Mouse (Mus musculus) limb, embryonic 15.5 days (tissue): ENCODE results near the gene 4930595D18Rik. TPM values are rescaled to one million over a fixed set of nuclear protein-coding genes. Genes with fewer than 3 reads are reported as not detected.

Experiments
- ATAC-seq: fragments of 200-750 bp; cut with Nextera tagmentation; 2 replicates; pipeline ENCODE4 v1.8.0; 2017; ENCODE audit warnings: low read depth, moderate TSS enrichment; ENCODE audit not compliant: insufficient number of reproducible peaks, low FRiP score, low TSS enrichment
- H3K27ac ChIP-seq: fragments of 300-500 bp; sonication (generic); 2 replicates; pipeline ENCODE4 v1.5.1; 2015; ENCODE audit warnings: moderate library complexity, mild to moderate bottlenecking, inconsistent platforms
- H3K27me3 ChIP-seq: fragments of 300-500 bp; sonication (generic); 2 replicates; pipeline ENCODE4 v1.6.1; 2015; ENCODE audit warnings: inconsistent platforms
- H3K36me3 ChIP-seq: fragments of 300-500 bp; sonication (generic); 2 replicates; pipeline ENCODE4 v1.6.1; 2015; ENCODE audit warnings: inconsistent platforms
- H3K4me1 ChIP-seq: fragments of 300-500 bp; sonication (generic); 2 replicates; pipeline ENCODE4 v1.6.1; 2015; ENCODE audit warnings: inconsistent platforms
- H3K4me2 ChIP-seq: fragments of 300-500 bp; sonication (generic); 2 replicates; pipeline ENCODE4 v1.6.1; 2015; ENCODE audit warnings: mild to moderate bottlenecking, inconsistent platforms
- H3K4me3 ChIP-seq: fragments of 300-500 bp; sonication (generic); 2 replicates; pipeline ENCODE4 v1.5.1; 2015; ENCODE audit warnings: mild to moderate bottlenecking, inconsistent platforms
- H3K9ac ChIP-seq: fragments of 300-500 bp; sonication (generic); 2 replicates; pipeline ENCODE4 v1.6.1; 2015; ENCODE audit warnings: inconsistent platforms
- H3K9me3 ChIP-seq: fragments of 300-500 bp; sonication (generic); 2 replicates; pipeline ENCODE4 v1.6.1; 2016; ENCODE audit warnings: inconsistent platforms
- WGBS: fragments of 180-500 bp; shearing (Covaris S2); methylation state at CpG from one replicate; pipeline ENCODE4 v1.1.7; 2015; 5-methylcytosine and 5-hydroxymethylcytosine counted together
- polyA plus RNA-seq: library from polyadenylated mRNA; unstranded; fragments of >200 nt; fragmentation: Nextera tagmentation; extraction: Ambion mirVana; gene quantifications from 2 replicates; pipeline ENCODE4 v1.2.1, GENCODE M21; 2015

4930595D18Rik gene
- polyA plus RNA-seq, 1 experiment from 2014 or later = not detected

DNA sequence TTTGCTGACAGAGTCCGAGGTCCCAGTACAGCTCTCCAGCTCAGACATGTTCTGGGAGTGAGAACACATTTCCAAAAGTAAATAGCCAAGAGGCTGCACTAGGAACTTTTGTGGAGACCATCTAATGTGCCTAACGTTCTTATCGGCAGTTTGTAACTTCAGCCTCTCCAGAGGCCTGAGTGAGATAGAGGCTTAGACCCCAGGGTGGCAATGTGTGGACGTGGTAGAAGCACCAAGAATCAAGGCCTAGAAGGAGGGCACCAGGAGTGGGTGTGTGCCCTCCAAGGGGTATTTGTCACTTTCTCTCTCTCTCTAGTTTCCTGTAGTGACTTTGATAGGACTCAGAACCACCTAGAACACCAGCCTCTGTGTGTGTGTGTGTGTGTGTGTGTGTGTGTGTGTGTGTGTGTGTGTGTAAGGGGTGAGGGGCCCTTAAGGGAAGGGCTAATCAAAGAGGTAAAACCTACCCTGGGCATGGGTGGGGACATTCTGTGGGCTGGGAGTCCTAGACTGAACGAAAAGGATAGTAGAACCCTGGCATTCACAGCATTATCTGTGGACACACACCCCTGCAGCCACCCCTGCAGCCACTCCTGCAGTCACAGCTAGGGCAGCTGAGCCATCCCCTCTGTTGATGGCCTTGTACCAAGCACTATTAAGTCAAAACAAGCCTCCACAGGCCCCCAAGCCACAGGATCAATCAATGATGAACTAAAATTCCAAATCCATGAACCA is 32.7 kb downstream of the 4930595D18Rik start:
- Histone ChIP-seq H3K4me2 (no peak overlapping the region), H3K9ac (no peak overlapping the region), H3K4me3 (no peak overlapping the region), H3K36me3 (no peaks in the 10 kb centered on the region), H3K27ac (no peak overlapping the region), H3K27me3 (no peaks in the 10 kb centered on the region), H3K9me3 (no peaks in the 10 kb centered on the region), H3K4me1 (peaks cover 18% of the 10 kb centered on the region; the same call in 1 of the 2 replicates)
- 81% methylated on average over 5 of the region's 5 CpGs for WGBS
- ATAC-seq = no peak

DNA sequence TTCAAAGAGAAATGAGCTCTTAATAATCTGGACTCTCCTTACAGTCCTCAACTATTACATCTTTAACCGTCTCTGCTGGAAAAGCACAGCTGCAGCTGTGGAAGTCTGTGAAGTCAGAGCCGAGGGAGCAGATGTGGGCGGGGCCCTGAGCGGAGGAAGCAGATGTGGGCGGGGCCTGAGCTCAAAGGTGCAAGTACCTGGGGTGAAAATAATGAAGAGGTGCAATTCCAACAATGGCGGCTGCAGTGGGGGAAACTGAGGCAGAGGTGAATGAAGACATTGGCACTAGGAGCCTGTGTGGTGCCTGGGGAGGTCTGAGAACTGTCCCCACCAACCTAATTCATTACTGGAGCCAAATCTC is 34.1 kb downstream of the 4930595D18Rik start:
- no peak for ATAC-seq
- no peaks in the 10 kb centered on the region for H3K36me3 ChIP-seq
- 4% methylated on average over 6 of the region's 6 CpGs for WGBS

GRCm38 (mm10) chr12:111149495-111150235 is 34.6 kb downstream of the 4930595D18Rik start:
- 59% methylated on average over 17 of the region's 17 CpGs for WGBS
- no peak for ATAC-seq
- Histone ChIP-seq H3K4me1 (peaks cover 22% of the 10 kb centered on the region), H3K9me3 (no peaks in the 10 kb centered on the region), H3K9ac (no peak overlapping the region), H3K36me3 (no peaks in the 10 kb centered on the region), H3K27me3 (no peaks in the 10 kb centered on the region), H3K27ac (no peak overlapping the region), H3K4me2 (no peak overlapping the region), H3K4me3 (no peak overlapping the region)

More for the DNA sequence above, 34.1 kb downstream of the 4930595D18Rik start:
- Histone ChIP-seq H3K9me3 (no peaks in the 10 kb centered on the region), H3K9ac (no peak overlapping the region), H3K4me2 (no peak overlapping the region), H3K4me1 (peaks cover 18% of the 10 kb centered on the region; the same call in 1 of the 2 replicates), H3K27ac (no peak overlapping the region), H3K27me3 (no peaks in the 10 kb centered on the region), H3K4me3 (no peak overlapping the region)

- WGBS = 52% methylated on average over 9 of the region's 9 CpGs
- Histone ChIP-seq H3K27ac (no peak overlapping the region), H3K4me2 (no peak overlapping the region), H3K4me3 (no peak overlapping the region), H3K9ac (no peak overlapping the region), H3K4me1 (peaks cover 29% of the 10 kb centered on the region), H3K9me3 (no peaks in the 10 kb centered on the region), H3K36me3 (no peaks in the 10 kb centered on the region), H3K27me3 (no peaks in the 10 kb centered on the region)
- no peak for ATAC-seq
These were observed 39.0 kb downstream of the 4930595D18Rik start for GRCm38 (mm10) chr12:111145269-111145668.

DNA sequence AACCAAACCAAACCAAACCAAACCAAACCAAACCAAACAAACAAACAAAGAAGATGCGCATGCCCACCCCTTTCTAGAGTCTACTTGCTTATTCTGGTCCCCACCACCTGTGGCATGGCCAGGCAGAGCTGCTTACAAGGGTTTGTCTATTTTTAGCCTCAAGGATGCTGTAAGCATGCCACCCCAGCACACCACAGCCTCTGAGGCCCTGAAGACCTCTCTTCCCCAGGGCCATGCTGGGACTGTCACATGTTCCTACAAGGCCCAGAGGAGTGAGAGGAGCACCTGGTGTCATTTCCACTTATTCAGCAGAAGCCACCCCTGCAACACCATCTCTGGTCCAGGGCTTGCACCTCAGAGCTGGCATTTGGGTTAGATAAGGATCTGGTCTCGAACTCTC is 39.7 kb downstream of the 4930595D18Rik start:
- H3K27ac ChIP-seq = no peak overlapping the region
- ATAC-seq = no peak
- WGBS = 93% methylated on average over 2 of the region's 2 CpGs

GRCm38 (mm10) chr12:111143509-111144063 is 40.7 kb downstream of the 4930595D18Rik start:
- 51% methylated on average over 16 of the region's 16 CpGs for WGBS
- no peak overlapping the region for H3K4me3 ChIP-seq
- H3K27ac ChIP-seq = peak overlapping the region; percentile 30; the same call in 1 of the 2 replicates
- H3K4me2 ChIP-seq = peak overlapping the region; percentile 11; the same call in 1 of the 2 replicates
- H3K4me1 ChIP-seq = peaks cover 22% of the 10 kb centered on the region
- peak; percentile 55 for ATAC-seq
- no peaks in the 10 kb centered on the region for H3K36me3 ChIP-seq
- no peaks in the 10 kb centered on the region for H3K27me3 ChIP-seq
- H3K9me3 ChIP-seq = no peaks in the 10 kb centered on the region
- H3K9ac ChIP-seq = no peak overlapping the region

More for the DNA sequence above, 39.7 kb downstream of the 4930595D18Rik start:
- H3K4me2 ChIP-seq = no peak overlapping the region
- no peaks in the 10 kb centered on the region for H3K9me3 ChIP-seq
- no peaks in the 10 kb centered on the region for H3K27me3 ChIP-seq
- H3K9ac ChIP-seq = no peak overlapping the region
- H3K4me3 ChIP-seq = no peak overlapping the region
- peaks cover 23% of the 10 kb centered on the region for H3K4me1 ChIP-seq
- H3K36me3 ChIP-seq = no peaks in the 10 kb centered on the region

GRCm38 (mm10) chr12:111143005-111143508 is 41.2 kb downstream of the 4930595D18Rik start:
- no peak overlapping the region for H3K4me3 ChIP-seq
- peak overlapping the region; percentile 11; the same call in 1 of the 2 replicates for H3K4me2 ChIP-seq
- H3K27me3 ChIP-seq = no peaks in the 10 kb centered on the region
- WGBS = 20% methylated on average over 12 of the region's 12 CpGs
- no peaks in the 10 kb centered on the region for H3K9me3 ChIP-seq
- peak overlapping the region; percentile 30; the same call in 1 of the 2 replicates for H3K27ac ChIP-seq
- H3K4me1 ChIP-seq = peaks cover 22% of the 10 kb centered on the region
- no peak overlapping the region for H3K9ac ChIP-seq
- ATAC-seq = no peak
- H3K36me3 ChIP-seq = no peaks in the 10 kb centered on the region

DNA sequence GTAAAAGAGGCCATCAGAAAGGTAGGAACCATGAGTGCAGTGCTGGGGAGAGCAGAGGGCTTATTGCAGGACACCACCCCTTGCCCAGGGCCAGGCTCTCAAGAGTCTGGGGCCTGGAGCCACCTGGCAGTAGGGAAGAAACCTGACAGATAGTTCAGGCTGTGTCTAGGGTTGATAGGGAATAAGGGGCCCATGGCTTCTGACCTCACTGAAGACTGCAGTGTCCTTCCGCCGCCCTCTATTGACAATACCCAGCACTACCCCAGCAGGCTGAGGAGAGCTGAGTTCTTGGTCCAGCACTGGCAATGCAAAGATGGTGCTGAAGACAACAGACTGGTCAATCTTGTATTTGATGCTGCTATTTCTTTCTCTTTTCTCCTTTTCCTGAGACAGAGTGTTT is 47.2 kb downstream of the 4930595D18Rik start:
- 75% methylated on average over 2 of the region's 2 CpGs for WGBS
- no peak overlapping the region for H3K27ac ChIP-seq

DNA sequence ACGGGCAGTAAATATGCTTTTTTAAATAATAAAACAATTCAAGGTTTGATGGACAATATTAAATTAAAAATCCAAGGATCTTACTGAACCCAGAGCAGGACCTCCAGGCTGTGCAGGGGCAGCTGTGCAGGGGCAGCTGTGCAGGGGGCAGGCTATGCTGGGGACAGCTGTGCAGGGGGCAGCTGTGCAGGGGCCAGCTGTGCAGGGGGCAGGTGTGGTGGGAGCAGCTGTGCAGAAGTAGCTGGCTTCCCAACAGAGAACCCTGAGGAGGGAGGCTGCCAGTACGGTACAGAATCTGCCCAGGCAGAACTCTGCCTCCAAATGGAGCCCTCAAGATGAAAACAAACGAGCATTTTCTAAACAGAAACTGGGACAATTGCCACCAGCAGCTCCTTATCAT is 48.3 kb downstream of the 4930595D18Rik start:
- Histone ChIP-seq H3K27ac (no peak overlapping the region), H3K4me2 (no peak overlapping the region), H3K4me3 (no peak overlapping the region), H3K36me3 (no peaks in the 10 kb centered on the region), H3K4me1 (peaks cover 12% of the 10 kb centered on the region), H3K27me3 (no peaks in the 10 kb centered on the region), H3K9ac (no peak overlapping the region), H3K9me3 (no peaks in the 10 kb centered on the region)
- no peak for ATAC-seq
- 60% methylated on average over 3 of the region's 3 CpGs for WGBS

More for the DNA sequence above, 47.2 kb downstream of the 4930595D18Rik start:
- H3K4me2 ChIP-seq = no peak overlapping the region
- no peak overlapping the region for H3K9ac ChIP-seq
- H3K4me1 ChIP-seq = peaks cover 12% of the 10 kb centered on the region
- no peaks in the 10 kb centered on the region for H3K9me3 ChIP-seq
- no peaks in the 10 kb centered on the region for H3K36me3 ChIP-seq
- no peak for ATAC-seq
- no peak overlapping the region for H3K4me3 ChIP-seq
- no peaks in the 10 kb centered on the region for H3K27me3 ChIP-seq

DNA sequence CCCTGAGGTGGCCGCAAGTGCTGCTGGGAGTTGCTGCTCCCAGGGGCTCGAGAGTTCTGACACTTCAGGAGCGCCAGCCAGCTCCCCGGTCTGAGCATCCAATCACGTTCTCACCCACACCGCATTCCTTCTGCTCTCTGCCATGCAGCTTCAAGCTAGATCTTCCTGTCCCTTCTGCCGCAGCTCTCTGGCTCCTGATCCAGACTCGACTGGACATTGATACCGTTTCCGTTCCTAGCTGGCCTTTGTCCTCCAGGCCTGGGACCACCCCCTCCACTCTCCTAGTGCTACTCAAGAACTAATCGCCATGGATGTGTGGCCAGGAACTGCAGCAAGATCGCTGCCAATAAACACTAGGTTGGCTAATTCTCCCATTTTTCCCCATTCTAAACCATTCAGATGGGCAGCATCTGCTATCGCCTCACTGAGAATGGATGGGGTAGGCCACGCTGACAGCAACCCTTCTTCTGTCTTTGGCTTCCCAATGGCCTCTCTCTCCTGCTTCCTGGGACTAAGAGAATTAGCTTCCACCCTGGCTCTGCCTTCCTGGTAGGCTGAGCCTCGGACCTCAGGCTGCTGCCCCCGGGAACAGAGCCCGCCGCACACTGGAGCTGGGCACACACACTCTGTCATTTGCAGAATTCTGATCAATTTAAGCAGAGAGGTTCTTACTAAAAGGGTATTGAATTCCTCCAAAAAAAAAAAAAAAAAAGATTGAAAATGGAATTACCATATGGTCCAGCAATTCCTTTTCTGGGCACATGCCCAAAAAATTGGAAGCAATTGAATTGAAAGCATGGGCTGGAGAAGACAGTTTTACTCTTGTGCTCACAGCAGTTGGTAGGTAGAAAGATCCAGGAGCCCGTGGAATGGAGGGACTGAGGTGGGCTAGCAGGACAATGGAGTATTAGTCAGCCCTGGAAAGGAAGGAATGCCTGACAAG is 49.2 kb downstream of the 4930595D18Rik start:
- no peaks in the 10 kb centered on the region for H3K27me3 ChIP-seq
- H3K27ac ChIP-seq = peak overlapping the region; percentile 60
- no peaks in the 10 kb centered on the region for H3K36me3 ChIP-seq
- 0 out of 2 replicates have a peak, but pooled peaks cover 2% of the 10 kb centered on the region for H3K9me3 ChIP-seq
- no peak overlapping the region for H3K9ac ChIP-seq
- no peak overlapping the region for H3K4me3 ChIP-seq
- peaks cover 12% of the 10 kb centered on the region for H3K4me1 ChIP-seq
- WGBS = 54% methylated on average over 19 of the region's 19 CpGs
- no peak for ATAC-seq
- H3K4me2 ChIP-seq = no peak overlapping the region

DNA sequence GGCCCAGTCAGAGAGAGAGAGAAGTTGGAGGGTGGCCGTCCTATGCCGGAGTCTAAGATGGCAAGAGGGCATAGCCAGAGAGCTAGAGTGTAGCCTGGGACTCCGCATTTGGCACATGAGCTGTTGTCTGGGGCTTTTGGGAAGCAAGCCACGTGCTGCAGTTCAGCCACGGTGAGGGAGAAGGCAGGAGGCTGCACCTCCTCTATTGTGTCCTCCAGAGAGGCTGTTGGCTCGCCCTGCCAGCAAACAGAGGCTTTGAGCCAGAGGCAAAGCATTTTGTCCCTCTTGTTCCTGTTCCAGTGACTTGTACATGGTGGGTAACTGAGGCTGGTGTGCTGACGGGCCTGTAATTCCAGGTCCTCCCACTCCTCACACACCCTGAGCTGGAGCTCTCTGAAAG is 50.1 kb downstream of the 4930595D18Rik start:
- no peaks in the 10 kb centered on the region for H3K27me3 ChIP-seq
- ATAC-seq = no peak
- H3K9me3 ChIP-seq = 0 out of 2 replicates have a peak, but pooled peaks cover 2% of the 10 kb centered on the region
- H3K27ac ChIP-seq = no peak overlapping the region; the same call in 1 of the 2 replicates
- 83% methylated on average over 7 of the region's 7 CpGs for WGBS
- no peaks in the 10 kb centered on the region for H3K36me3 ChIP-seq
- H3K4me1 ChIP-seq = peaks cover 12% of the 10 kb centered on the region
- no peak overlapping the region for H3K4me2 ChIP-seq
- no peak overlapping the region for H3K9ac ChIP-seq
- no peak overlapping the region for H3K4me3 ChIP-seq
